Mouse (Mus musculus) E14TG2a.4 (cell line): ENCODE measurements around the gene Ttc28.

Source experiments
- H3K27me3 ChIP-seq: 2 replicates; pipeline ENCODE4 v1.6.1; 2014; ENCODE audit warnings: low read length, control low read depth; ENCODE audit not compliant: insufficient read depth
- H3K36me3 ChIP-seq: 2 replicates; pipeline ENCODE4 v1.6.1; 2014; ENCODE audit warnings: low read length, control low read depth; ENCODE audit not compliant: insufficient read depth
- H3K4me1 ChIP-seq: replicated peaks from 2 replicates; pipeline ENCODE4 v1.6.1; 2014; ENCODE audit warnings: low read depth, low read length, control low read depth
- H3K4me3 ChIP-seq: replicated peaks from 2 replicates; pipeline ENCODE4 v1.5.1; 2014; ENCODE audit warnings: mild to moderate bottlenecking, low read length
- H3K9me3 ChIP-seq: 2 replicates; pipeline ENCODE4 v1.6.1; 2014; ENCODE audit warnings: low read length, control low read depth
- CTCF ChIP-seq: conservative IDR thresholded peaks from 2 replicates; pipeline ENCODE4 v1.5.1; 2014; ENCODE audit warnings: low read length
- NANOG ChIP-seq: IDR thresholded peaks from 2 replicates; pipeline ENCODE4 v1.6.1; 2014; ENCODE audit warnings: borderline replicate concordance, low read length, mixed read lengths
- POU5F1 ChIP-seq: IDR thresholded peaks from 2 replicates; pipeline ENCODE4 v1.6.1; 2014; ENCODE audit warnings: low read length, borderline replicate concordance

Ttc28 gene

GRCm38 (mm10) chr5:111012587-111012986, 133.0 kb downstream of the Ttc28 start:
- Histone ChIP-seq H3K27me3 (0 out of 2 replicates have a peak, but pooled peaks cover 3% of the 10 kb centered on the region), H3K9me3 (peaks cover 38% of the 10 kb centered on the region), H3K36me3 (no peaks in the 10 kb centered on the region), H3K4me3 (no peak overlapping the region), H3K4me1 (no peaks in the 10 kb centered on the region)
- TF ChIP-seq CTCF (no peak), POU5F1 (no peak), NANOG (no peak)

- no peaks in the 10 kb centered on the region for H3K4me1 ChIP-seq
- H3K4me3 ChIP-seq = no peak overlapping the region
- peaks cover 31% of the 10 kb centered on the region for H3K9me3 ChIP-seq
- H3K27me3 ChIP-seq = 0 out of 2 replicates have a peak, but pooled peaks cover 3% of the 10 kb centered on the region
- no peak for TF ChIP-seq NANOG
- no peak for TF ChIP-seq POU5F1
- TF ChIP-seq CTCF = no peak
- H3K36me3 ChIP-seq = no peaks in the 10 kb centered on the region
Measured at GRCm38 (mm10) chr5:111014960-111015359, 135.4 kb downstream of the Ttc28 start.

DNA sequence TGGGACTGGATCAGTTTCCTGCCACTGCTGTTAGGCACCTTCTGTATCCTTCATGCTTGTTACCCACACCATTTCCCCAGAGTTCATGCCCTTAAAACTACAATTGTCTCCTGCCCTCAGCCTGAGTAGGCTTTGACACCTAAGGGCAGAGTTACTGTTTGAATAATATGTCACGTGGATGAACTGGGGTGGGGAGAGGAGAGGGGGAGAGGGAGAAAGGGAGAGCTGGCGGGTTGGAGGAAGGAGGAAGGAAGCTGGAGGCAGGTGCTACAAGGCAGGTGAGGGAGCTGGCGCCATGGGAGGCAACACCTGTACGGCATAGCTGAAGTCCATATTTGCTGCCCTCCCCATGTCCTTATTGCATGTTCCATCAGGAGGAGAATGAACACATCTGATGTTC, 137.7 kb downstream of the Ttc28 start:
- Histone ChIP-seq H3K36me3 (no peaks in the 10 kb centered on the region), H3K4me3 (no peak overlapping the region)
- no peak for TF ChIP-seq POU5F1
- TF ChIP-seq CTCF = no peak
- no peak for TF ChIP-seq NANOG

GRCm38 (mm10) chr5:111022339-111022738, 142.7 kb downstream of the Ttc28 start:
- Histone ChIP-seq H3K4me1 (peaks cover 12% of the 10 kb centered on the region), H3K9me3 (no peaks in the 10 kb centered on the region), H3K4me3 (no peak overlapping the region), H3K27me3 (peaks cover 9% of the 10 kb centered on the region), H3K36me3 (no peaks in the 10 kb centered on the region)
- no peak for TF ChIP-seq POU5F1

More for the DNA sequence above, 137.7 kb downstream of the Ttc28 start:
- Histone ChIP-seq H3K27me3 (peaks cover 5% of the 10 kb centered on the region; the same call in 1 of the 2 replicates), H3K9me3 (peaks cover 15% of the 10 kb centered on the region), H3K4me1 (no peaks in the 10 kb centered on the region)

DNA sequence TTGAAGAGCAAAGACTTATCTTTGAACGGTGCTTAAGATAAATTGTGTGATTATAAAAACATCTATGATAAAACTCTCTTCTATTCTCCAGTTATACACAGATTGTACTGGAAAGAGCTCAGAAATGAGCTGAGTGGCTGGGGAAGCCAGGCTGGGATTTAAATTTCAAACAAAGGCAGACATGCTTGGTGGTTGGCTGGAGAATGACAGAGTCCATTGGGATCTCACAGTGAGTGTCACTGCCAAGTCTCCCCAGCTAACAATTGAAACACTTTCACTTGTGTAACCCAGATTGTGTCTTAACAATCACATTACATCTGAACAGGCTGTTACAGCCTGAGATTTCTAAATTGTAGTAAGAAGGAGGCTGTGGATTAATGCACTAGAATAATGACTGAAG, 143.3 kb downstream of the Ttc28 start:
- Histone ChIP-seq H3K4me3 (no peak overlapping the region), H3K27me3 (peaks cover 9% of the 10 kb centered on the region), H3K9me3 (no peaks in the 10 kb centered on the region), H3K36me3 (no peaks in the 10 kb centered on the region), H3K4me1 (peaks cover 12% of the 10 kb centered on the region)
- TF ChIP-seq CTCF (no peak), POU5F1 (no peak), NANOG (no peak)

DNA sequence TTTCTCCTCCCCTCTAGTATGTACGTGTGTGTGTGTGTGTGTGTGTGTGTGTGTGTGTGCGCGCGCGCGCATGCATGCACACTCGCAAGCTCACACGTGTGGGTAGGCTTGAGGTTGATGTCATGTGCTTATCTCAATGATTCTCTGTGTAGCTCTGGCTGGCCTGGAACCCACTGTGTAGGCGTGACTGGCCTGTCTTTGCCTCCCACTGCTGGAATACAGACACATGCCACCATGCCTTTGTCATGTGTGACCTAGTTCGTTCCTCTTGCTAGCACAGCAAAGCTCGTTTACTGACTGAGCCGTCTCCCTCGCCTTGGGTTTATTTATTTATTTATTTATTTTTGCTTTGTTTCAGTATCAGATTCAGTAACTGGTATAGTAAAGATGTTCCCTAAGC, 145.0 kb downstream of the Ttc28 start:
- H3K27me3 ChIP-seq = peaks cover 9% of the 10 kb centered on the region
- TF ChIP-seq NANOG = no peak
- TF ChIP-seq CTCF = no peak
- TF ChIP-seq POU5F1 = no peak

GRCm38 (mm10) chr5:111025476-111025875, 145.9 kb downstream of the Ttc28 start:
- Histone ChIP-seq H3K36me3 (no peaks in the 10 kb centered on the region), H3K27me3 (peaks cover 8% of the 10 kb centered on the region), H3K4me3 (no peak overlapping the region), H3K9me3 (no peaks in the 10 kb centered on the region), H3K4me1 (peaks cover 12% of the 10 kb centered on the region)
- TF ChIP-seq CTCF = no peak
- no peak for TF ChIP-seq NANOG
- TF ChIP-seq POU5F1 = no peak

More for the DNA sequence above, 145.0 kb downstream of the Ttc28 start:
- Histone ChIP-seq H3K36me3 (no peaks in the 10 kb centered on the region), H3K9me3 (no peaks in the 10 kb centered on the region), H3K4me3 (no peak overlapping the region), H3K4me1 (peaks cover 12% of the 10 kb centered on the region)

- TF ChIP-seq POU5F1 (no peak), NANOG (no peak), CTCF (no peak)
- H3K9me3 ChIP-seq = no peaks in the 10 kb centered on the region
- H3K4me3 ChIP-seq = no peak overlapping the region
- H3K4me1 ChIP-seq = peaks cover 12% of the 10 kb centered on the region
- H3K36me3 ChIP-seq = no peaks in the 10 kb centered on the region
- H3K27me3 ChIP-seq = peaks cover 4% of the 10 kb centered on the region
Measured at GRCm38 (mm10) chr5:111026209-111026608, 146.6 kb downstream of the Ttc28 start.

GRCm38 (mm10) chr5:111028340-111028739, 148.7 kb downstream of the Ttc28 start:
- no peaks in the 10 kb centered on the region for H3K36me3 ChIP-seq

More at GRCm38 (mm10) chr5:111028340-111028739, 148.7 kb downstream of the Ttc28 start:
- Histone ChIP-seq H3K27me3 (peaks cover 2% of the 10 kb centered on the region), H3K4me1 (peaks cover 22% of the 10 kb centered on the region), H3K9me3 (no peaks in the 10 kb centered on the region), H3K4me3 (no peak overlapping the region)
- TF ChIP-seq POU5F1 = no peak
- TF ChIP-seq CTCF = no peak
- TF ChIP-seq NANOG = no peak
